Mouse (Mus musculus): ENCODE results near the gene Calcoco2. TPM values are rescaled to one million over a fixed set of nuclear protein-coding genes. Genes with fewer than 3 reads are reported as not detected.
A peak's percentile ranks its signal among the peaks of the same experiment; 100 is the strongest.
"Not testable (repeated sequence)": the region's sequence is repeated elsewhere in the genome, so short reads cannot be mapped to it uniquely, and the experiment has no call there.

Gene Calcoco2
- total RNA-seq (2021), result not detected

- intact Hi-C loops (cut with DNase I), result no loop called here
- no peak for DNase-seq (ENCODE audit: extremely low spot score in 1 of 2, low spot score in 2 of 2)
Observed at GRCm38 (mm10) chr11:96111751-96112150, at the start of gene Calcoco2. TSS of gene Calcoco2 (minus strand) at chr11:96111964.

- intact Hi-C loops (cut with DNase I), result no loop called here
- no peak for DNase-seq (ENCODE audit: extremely low spot score in 1 of 2, low spot score in 2 of 2)
Observed at GRCm38 (mm10) chr11:96147471-96147870, 35.7 kb upstream of the Calcoco2 start.

- peak; percentile 36 to 75 for DNase-seq (ENCODE audit: extremely low spot score in 1 of 2, low spot score in 2 of 2)
- intact Hi-C loops (cut with DNase I), result loop anchor here (2.0 kb wide), 1 partner anchor 95 kb away; no protein-coding TSS in a partner anchor
Observed at GRCm38 (mm10) chr11:96145622-96146270, 34.0 kb upstream of the Calcoco2 start.

GRCm38 (mm10) chr11:96143766-96144165 lies 32.0 kb upstream of the Calcoco2 start:
- no peak for DNase-seq (ENCODE audit: extremely low spot score in 1 of 2, low spot score in 2 of 2)
- intact Hi-C loops (cut with DNase I), result loop anchor here (2.0 kb wide), 1 partner anchor 97 kb away; no protein-coding TSS in a partner anchor

- intact Hi-C loops (cut with DNase I), result no loop called here
- DNase-seq (ENCODE audit: extremely low spot score in 1 of 2, low spot score in 2 of 2), result no peak
Observed at GRCm38 (mm10) chr11:96140726-96141175, 29.0 kb upstream of the Calcoco2 start.

- no peak for DNase-seq (ENCODE audit: extremely low spot score in 1 of 2, low spot score in 2 of 2)
- intact Hi-C loops (cut with DNase I), result loop anchor here (10.0 kb wide), 1 partner anchor 451 kb away; no protein-coding TSS in a partner anchor
Observed at GRCm38 (mm10) chr11:96135847-96136246, 24.1 kb upstream of the Calcoco2 start.

- intact Hi-C loops (cut with DNase I), result loop anchor here (10.0 kb wide), 1 partner anchor 449 kb away; no protein-coding TSS in a partner anchor
Observed at GRCm38 (mm10) chr11:96133239-96133865, 21.6 kb upstream of the Calcoco2 start, which contains the start of gene Ttll6. TSS of gene Ttll6 (plus strand) at chr11:96133786.

GRCm38 (mm10) chr11:96130606-96131005 lies 18.8 kb upstream of the Calcoco2 start:
- intact Hi-C loops (cut with DNase I), result loop anchor here (10.0 kb wide), 1 partner anchor 446 kb away; no protein-coding TSS in a partner anchor
- no peak for DNase-seq (ENCODE audit: extremely low spot score in 1 of 2, low spot score in 2 of 2)

More at GRCm38 (mm10) chr11:96133239-96133865, 21.6 kb upstream of the Calcoco2 start, which contains the start of gene Ttll6:
- DNase-seq (ENCODE audit: extremely low spot score in 1 of 2, low spot score in 2 of 2), result peak; percentile 10 to 68

GRCm38 (mm10) chr11:96124052-96124914 lies 12.5 kb upstream of the Calcoco2 start:
- DNase-seq (ENCODE audit: extremely low spot score in 1 of 2, low spot score in 2 of 2), result peak in 1 of 2 experiments; percentile 42
- intact Hi-C loops (cut with DNase I), result loop anchor here (10.0 kb wide), 1 partner anchor 249 kb away; no protein-coding TSS in a partner anchor

GRCm38 (mm10) chr11:96122806-96123205 lies 11.0 kb upstream of the Calcoco2 start:
- not testable (repeated sequence) for DNase-seq (ENCODE audit: extremely low spot score in 1 of 2, low spot score in 2 of 2)
- intact Hi-C loops (cut with DNase I), result loop anchor here (10.0 kb wide), 1 partner anchor 248 kb away; no protein-coding TSS in a partner anchor

- DNase-seq (ENCODE audit: extremely low spot score in 1 of 2, low spot score in 2 of 2), result no peak
- intact Hi-C loops (cut with DNase I), result no loop called here
Observed at GRCm38 (mm10) chr11:96119401-96119800, 7.6 kb upstream of the Calcoco2 start.

GRCm38 (mm10) chr11:96116925-96117324 lies 5.2 kb upstream of the Calcoco2 start:
- DNase-seq (ENCODE audit: extremely low spot score in 1 of 2, low spot score in 2 of 2); intact Hi-C loops (cut with DNase I): not testable (repeated sequence)

GRCm38 (mm10) chr11:96116116-96116515 lies 4.4 kb upstream of the Calcoco2 start:
- DNase-seq (ENCODE audit: extremely low spot score in 1 of 2, low spot score in 2 of 2), result no peak
- intact Hi-C loops (cut with DNase I), result no loop called here

- no peak for DNase-seq (ENCODE audit: extremely low spot score in 1 of 2, low spot score in 2 of 2)
- intact Hi-C loops (cut with DNase I), result no loop called here
Observed at GRCm38 (mm10) chr11:96115416-96115815, 3.7 kb upstream of the Calcoco2 start.

GRCm38 (mm10) chr11:96114077-96114476 lies 2.3 kb upstream of the Calcoco2 start:
- no peak for DNase-seq (ENCODE audit: extremely low spot score in 1 of 2, low spot score in 2 of 2)
- intact Hi-C loops (cut with DNase I), result no loop called here

- intact Hi-C loops (cut with DNase I); DNase-seq (ENCODE audit: extremely low spot score in 1 of 2, low spot score in 2 of 2): not testable (repeated sequence)
Observed at GRCm38 (mm10) chr11:96110950-96111349, 814 bp downstream of the Calcoco2 start.

GRCm38 (mm10) chr11:96108376-96108775 lies 3.4 kb downstream of the Calcoco2 start:
- intact Hi-C loops (cut with DNase I), result no loop called here
- DNase-seq (ENCODE audit: extremely low spot score in 1 of 2, low spot score in 2 of 2), result no peak

- DNase-seq (ENCODE audit: extremely low spot score in 1 of 2, low spot score in 2 of 2), result no peak
- intact Hi-C loops (cut with DNase I), result loop anchor here (5.0 kb wide), 1 partner anchor 144 kb away; no protein-coding TSS in a partner anchor
Observed at GRCm38 (mm10) chr11:96093361-96093760, 18.4 kb downstream of the Calcoco2 start.
